Mouse (Mus musculus): ENCODE measurements around the gene A230072I06Rik. TPM values are rescaled to one million over a fixed set of nuclear protein-coding genes. Genes with fewer than 3 reads are reported as not detected.

A230072I06Rik gene
- total and polyA plus RNA-seq, 3 experiments = not detected

DNA sequence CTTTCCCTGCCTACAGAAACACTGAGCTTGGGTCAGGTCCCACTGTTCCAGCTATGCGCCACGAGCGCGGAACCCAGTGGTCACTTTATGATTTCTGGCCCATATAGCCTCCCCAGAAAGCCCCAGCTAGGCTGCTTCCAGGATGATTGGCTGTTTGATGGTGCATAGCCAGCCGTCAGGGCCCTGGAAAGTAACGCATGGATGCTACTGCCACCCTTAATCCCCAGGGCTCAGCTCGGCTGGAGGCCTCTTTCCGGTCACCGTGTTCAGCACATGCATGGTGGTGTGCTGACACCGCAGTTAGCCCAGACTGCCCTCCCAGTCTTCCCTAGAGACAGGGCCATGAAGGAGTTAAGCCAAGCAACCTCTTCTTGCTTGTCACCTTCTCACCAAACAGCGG is 35.6 kb downstream of the A230072I06Rik start:
- Histone ChIP-seq H3K4me1 (ENCODE audit: control insufficient read depth in 1 of 2, insufficient read depth in 2 of 2) (no peaks in the 10 kb centered on the region), H3K27ac (ENCODE audit: insufficient read depth, low read depth) (no peak overlapping the region), H3K36me3 (replicated peaks in 1 of 2; ENCODE audit: control insufficient read depth in 1 of 2, insufficient read depth in 1 of 2, low read length in 1 of 2) (no peaks in the 10 kb centered on the region), H3K9me3 (replicated peaks; ENCODE audit: low read length) (no peaks in the 10 kb centered on the region), H3K4me2 (ENCODE audit: insufficient read depth, low read depth, poor library complexity, severe bottlenecking) (no peak overlapping the region), H3K9ac (ENCODE audit: insufficient read depth, low read depth) (no peak overlapping the region), H3K27me3 (replicated peaks) (peaks cover 81% of the 10 kb centered on the region), H3K79me2 (replicated peaks; ENCODE audit: control insufficient read depth, extremely low read depth, insufficient read depth, poor library complexity, severe bottlenecking) (no peaks in the 10 kb centered on the region), H3K4me3 (replicated peaks in 1 of 3; ENCODE audit: low read depth in 2 of 3, low read length in 2 of 3, poor library complexity in 1 of 3) (no peak overlapping the region)
- TF ChIP-seq CHD1 (IDR thresholded peaks at IDR 0.05; ENCODE audit: low read depth, low read length) (no peak), MAFK (IDR thresholded peaks at IDR 0.05; ENCODE audit: insufficient replicate concordance, low read length) (no peak), MEF2A (IDR thresholded peaks at IDR 0.05; ENCODE audit: borderline replicate concordance, low read depth, low read length) (no peak), USF1 (IDR thresholded peaks at IDR 0.05; ENCODE audit: low read depth, low read length) (no peak), ELF1 (IDR thresholded peaks at IDR 0.05; ENCODE audit: low read depth, low read length) (no peak), RCOR1 (conservative IDR thresholded peaks at IDR 0.05; ENCODE audit: low read depth, low read length) (no peak), HCFC1 (IDR thresholded peaks at IDR 0.05; ENCODE audit: low read depth, low read length) (no peak), USF2 (conservative IDR thresholded peaks at IDR 0.05; ENCODE audit: low read depth, low read length) (no peak), ZC3H11A (IDR thresholded peaks at IDR 0.05; ENCODE audit: low read depth, low read length) (no peak), TBP (conservative IDR thresholded peaks at IDR 0.05; ENCODE audit: low read depth, low read length) (no peak), EP300 (IDR thresholded peaks at IDR 0.05; ENCODE audit: low read length) (no peak), UBTF (IDR thresholded peaks at IDR 0.05; ENCODE audit: low read depth, low read length) (no peak), CTCF (conservative IDR thresholded peaks at IDR 0.05 in 1 of 2, IDR thresholded peaks at IDR 0.05 in 1 of 2; ENCODE audit: low read depth in 2 of 2, low read length in 2 of 2) (no peak), PAX5 (IDR thresholded peaks at IDR 0.05; ENCODE audit: low read length) (no peak)
- in situ Hi-C loops (cut with MboI; ENCODE audit: low pct_ligation_motif_present, low pct_unique_long_range_greater_than_20kb, low sequenced_read_pairs) (no loop called here), dilution Hi-C loops (cut with MboI; ENCODE audit: extremely low pct_ligation_motif_present, extremely low pct_unique_long_range_greater_than_20kb, low sequenced_read_pairs) (no loop called here)
- DNase-seq (ENCODE audit: extremely low read depth) = no peak

DNA sequence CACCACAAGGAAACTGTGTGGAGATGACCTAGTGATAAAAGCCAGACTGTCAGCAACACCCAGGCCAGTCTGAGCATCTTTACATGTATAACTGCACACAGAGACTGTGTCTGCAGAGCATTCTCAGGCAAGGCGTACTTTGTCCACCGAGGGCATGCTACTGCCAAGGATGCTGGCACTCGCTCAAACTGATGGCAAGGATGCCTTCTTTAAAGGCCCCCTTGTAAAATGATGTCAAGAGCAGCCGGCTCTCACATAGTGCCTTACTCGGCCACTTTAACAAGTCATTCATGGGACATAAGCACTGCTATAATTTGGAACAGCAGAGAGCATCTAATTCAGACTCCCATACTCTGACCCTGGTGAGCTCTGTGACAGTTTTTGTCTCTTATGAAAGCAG is 36.6 kb downstream of the A230072I06Rik start:
- Histone ChIP-seq H3K9me3 (replicated peaks; ENCODE audit: low read length) (no peaks in the 10 kb centered on the region), H3K4me3 (replicated peaks in 1 of 3; ENCODE audit: low read depth in 2 of 3, low read length in 2 of 3, poor library complexity in 1 of 3) (no peak overlapping the region), H3K4me1 (ENCODE audit: control insufficient read depth in 1 of 2, insufficient read depth in 2 of 2) (no peaks in the 10 kb centered on the region), H3K27me3 (replicated peaks) (peaks cover 80% of the 10 kb centered on the region), H3K79me2 (replicated peaks; ENCODE audit: control insufficient read depth, extremely low read depth, insufficient read depth, poor library complexity, severe bottlenecking) (no peaks in the 10 kb centered on the region), H3K36me3 (replicated peaks in 1 of 2; ENCODE audit: control insufficient read depth in 1 of 2, insufficient read depth in 1 of 2, low read length in 1 of 2) (no peaks in the 10 kb centered on the region), H3K9ac (ENCODE audit: insufficient read depth, low read depth) (no peak overlapping the region), H3K4me2 (ENCODE audit: insufficient read depth, low read depth, poor library complexity, severe bottlenecking) (no peak overlapping the region), H3K27ac (ENCODE audit: insufficient read depth, low read depth) (no peak overlapping the region)
- no peak for TF ChIP-seq ZC3H11A (IDR thresholded peaks at IDR 0.05; ENCODE audit: low read depth, low read length)
- TF ChIP-seq ZNF384 (IDR thresholded peaks at IDR 0.05; ENCODE audit: low read depth, low read length) = no peak
- in situ Hi-C loops (cut with MboI; ENCODE audit: low pct_ligation_motif_present, low pct_unique_long_range_greater_than_20kb, low sequenced_read_pairs) (no loop called here), dilution Hi-C loops (cut with MboI; ENCODE audit: extremely low pct_ligation_motif_present, extremely low pct_unique_long_range_greater_than_20kb, low sequenced_read_pairs) (no loop called here)
- no peak for DNase-seq (ENCODE audit: extremely low read depth)
